Mouse (Mus musculus) C2C12 (cell line): ENCODE measurements around the gene Efna5.

Experiments
- CTCF ChIP-seq: IDR thresholded peaks from one replicate; pipeline ENCODE4 v1.5.1; 2011; ENCODE audit not compliant: control insufficient read depth, insufficient read depth, insufficient read length
- MAX ChIP-seq: IDR thresholded peaks from one replicate; pipeline ENCODE4 v1.6.1; 2011; ENCODE audit warnings: mild to moderate bottlenecking, control low read depth
- MYOD1 ChIP-seq: IDR thresholded peaks from one replicate; pipeline ENCODE4 v1.6.1; 2011; ENCODE audit warnings: low read depth; ENCODE audit not compliant: control insufficient read depth, insufficient read length
- MYOG ChIP-seq: IDR thresholded peaks from one replicate; pipeline ENCODE4 v1.6.1; 2011; ENCODE audit not compliant: control insufficient read depth, insufficient read length; ENCODE audit errors: extremely low read depth

DNA sequence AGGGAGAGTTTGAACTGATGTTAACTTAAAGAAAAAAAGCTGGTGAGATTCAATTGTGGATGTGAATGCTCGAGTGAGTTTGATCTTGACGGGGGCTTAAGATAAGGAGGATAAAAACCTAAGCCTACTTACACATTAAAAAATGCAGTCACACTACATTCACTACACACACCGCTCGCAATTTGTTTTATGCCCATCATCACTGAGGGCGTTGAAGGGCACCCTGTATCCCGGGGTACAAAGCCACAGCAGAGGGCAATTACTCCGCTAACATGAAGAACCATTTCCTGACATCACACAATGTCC lies 94.6 kb downstream of the Efna5 start:
- no peak for TF ChIP-seq MAX
- no peak for TF ChIP-seq CTCF
- TF ChIP-seq MYOG, result no peak
- TF ChIP-seq MYOD1, result no peak
